Mouse (Mus musculus) embryo, embryonic 10.5 days (tissue): Measurements from ENCODE around the gene Stard13.

Source experiments
- DNase-seq: peaks from one replicate; pipeline ENCODE4 v3.0.0-alpha.2; 2015; ENCODE audit warnings: low spot score

Gene Stard13

GRCm38 (mm10) chr5:151059772-151060171, 173.9 kb downstream of the Stard13 start:
- no peak for DNase-seq

GRCm38 (mm10) chr5:151059352-151059751, 174.3 kb downstream of the Stard13 start:
- no peak for DNase-seq

- DNase-seq, result no peak
Measured at GRCm38 (mm10) chr5:151057716-151058115, 175.9 kb downstream of the Stard13 start.

GRCm38 (mm10) chr5:151056920-151057294, 176.7 kb downstream of the Stard13 start:
- DNase-seq, result peak; percentile 36

DNA sequence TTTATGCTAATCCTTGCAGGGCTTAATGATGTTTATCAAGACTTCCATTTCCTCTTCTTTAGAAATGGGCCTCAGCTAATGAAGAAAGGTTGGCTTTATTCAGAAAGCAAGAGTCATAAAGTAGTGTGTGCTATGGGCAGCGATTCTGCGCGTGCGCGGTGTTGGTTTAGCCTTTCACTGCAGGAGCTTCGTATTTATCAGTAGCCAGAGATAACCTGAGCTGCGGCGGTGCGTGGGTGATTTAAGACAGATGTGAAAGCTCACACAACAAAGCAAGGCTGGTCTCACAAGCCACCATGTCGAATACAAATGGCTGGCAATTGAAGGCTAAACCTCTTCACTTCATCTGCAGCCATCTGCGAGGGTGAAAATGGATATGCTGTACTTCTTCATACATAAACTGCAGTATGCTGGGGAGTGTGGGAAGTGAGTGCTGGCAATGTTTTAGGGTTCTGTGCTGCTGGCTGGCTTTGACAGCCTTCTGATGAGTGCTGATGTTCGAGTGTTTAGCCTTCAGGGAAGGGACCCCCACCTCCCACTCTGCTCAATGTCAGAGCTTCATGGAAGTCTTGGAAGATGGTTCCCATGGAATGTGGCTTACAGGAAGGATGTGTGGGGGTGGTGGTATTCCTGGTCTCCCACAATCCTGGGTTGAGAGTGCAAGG, 177.2 kb downstream of the Stard13 start:
- peak; percentile 46 for DNase-seq

GRCm38 (mm10) chr5:151055426-151056090, 178.1 kb downstream of the Stard13 start:
- no peak for DNase-seq

GRCm38 (mm10) chr5:151054743-151055114, 178.9 kb downstream of the Stard13 start:
- no peak for DNase-seq

GRCm38 (mm10) chr5:151054100-151054742, 179.4 kb downstream of the Stard13 start:
- DNase-seq, result peak; percentile 57

DNA sequence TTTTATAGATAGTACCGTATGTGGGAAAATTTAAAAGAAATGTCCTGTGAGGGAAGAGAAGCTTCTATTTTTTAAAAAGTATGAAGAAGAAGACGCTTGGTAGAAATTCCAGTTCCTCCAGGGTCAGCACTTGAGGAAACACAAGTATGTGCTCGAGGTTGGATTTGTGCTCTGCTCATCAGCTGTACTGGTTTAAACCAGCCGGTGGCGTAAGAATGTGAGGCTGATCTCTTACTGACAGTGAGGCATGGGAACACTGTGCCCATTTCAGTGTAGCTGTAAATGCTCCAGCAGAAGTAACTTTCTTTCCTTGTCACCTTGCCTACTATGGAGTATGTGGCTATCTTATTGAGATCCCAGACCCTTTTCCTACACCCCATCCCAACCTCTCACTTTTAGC, 180.4 kb downstream of the Stard13 start:
- DNase-seq, result no peak

- DNase-seq, result no peak
Measured at GRCm38 (mm10) chr5:151052331-151052730, 181.3 kb downstream of the Stard13 start.

DNA sequence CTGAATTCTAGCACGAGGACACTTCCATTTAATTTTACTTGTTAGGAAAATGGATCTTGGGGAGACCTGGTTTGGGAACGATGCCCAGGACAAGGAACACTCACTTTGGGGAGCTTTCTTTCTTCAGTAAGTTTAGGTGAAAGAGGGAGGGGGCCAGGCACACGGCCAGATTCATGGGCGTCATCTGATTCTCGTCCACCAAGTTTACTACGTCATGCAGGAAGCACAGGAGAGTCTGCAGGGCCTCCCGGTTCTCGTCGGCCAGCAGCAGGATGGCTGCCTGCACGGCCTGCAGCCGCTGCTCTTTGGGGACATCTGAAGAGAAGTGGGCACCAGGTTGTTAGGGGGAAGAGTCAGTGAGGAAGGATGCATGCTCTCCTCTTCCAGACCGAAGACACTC, 186.1 kb downstream of the Stard13 start:
- no peak for DNase-seq

DNA sequence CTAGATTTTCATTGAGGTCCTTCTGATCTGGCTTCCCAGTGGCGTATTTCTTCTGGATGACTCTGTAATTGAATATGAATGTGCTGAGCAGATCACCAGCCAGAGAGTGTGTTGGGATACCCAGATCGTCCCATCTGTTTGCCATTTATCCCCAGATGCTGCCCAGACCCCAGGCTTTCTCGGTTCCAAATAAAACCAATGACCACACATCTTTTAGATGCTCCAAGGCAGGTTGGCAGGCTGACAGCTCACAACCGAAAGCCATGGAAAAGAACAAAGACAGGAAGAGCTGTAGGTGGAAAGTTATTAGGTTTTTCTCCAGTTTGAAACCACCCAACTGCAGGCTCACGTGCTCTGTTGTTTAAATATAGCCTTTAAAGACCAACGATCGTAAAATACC, 186.7 kb downstream of the Stard13 start:
- DNase-seq, result peak; percentile 56

GRCm38 (mm10) chr5:151046131-151046530, 187.5 kb downstream of the Stard13 start:
- no peak for DNase-seq

DNA sequence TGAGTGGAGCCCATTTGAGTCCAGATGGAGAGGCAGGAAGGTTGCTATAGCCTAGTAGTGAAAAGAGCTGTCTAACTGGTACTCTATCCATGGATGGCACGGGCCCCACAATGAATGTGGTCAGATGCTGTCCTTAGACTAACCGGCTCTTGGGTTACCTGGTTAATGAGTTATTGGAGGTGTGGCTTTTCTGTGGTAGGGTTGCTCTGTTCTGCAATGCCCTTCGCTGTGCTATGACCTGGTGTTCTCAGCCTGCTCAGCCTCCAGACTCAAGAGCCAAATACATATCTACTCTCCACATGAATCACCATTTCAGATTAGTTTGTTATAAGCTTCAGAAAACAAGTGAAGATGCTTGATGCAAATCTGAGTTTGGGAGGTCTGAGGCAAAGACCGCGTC, 190.7 kb downstream of the Stard13 start:
- DNase-seq, result no peak

DNA sequence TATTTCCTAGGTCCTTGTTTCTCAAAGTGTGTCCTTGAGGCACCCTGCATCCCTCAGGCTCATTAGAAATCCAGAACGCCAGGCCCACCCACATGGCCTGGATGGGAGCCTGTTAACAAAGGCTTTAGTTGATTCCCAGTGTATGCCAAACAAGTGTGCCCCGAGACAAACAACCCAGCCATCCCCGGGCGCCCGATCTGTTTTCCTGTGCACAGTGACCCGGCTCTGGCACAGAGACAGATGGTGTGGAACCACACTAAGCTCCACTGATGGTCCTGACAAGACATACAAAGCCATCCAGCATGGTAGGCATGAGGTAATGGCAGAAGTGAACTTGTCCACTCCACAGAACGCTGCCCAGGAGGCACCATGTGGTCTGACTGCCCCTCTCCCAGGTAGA, 195.8 kb downstream of the Stard13 start:
- no peak for DNase-seq

GRCm38 (mm10) chr5:151034715-151035512, 198.7 kb downstream of the Stard13 start:
- no peak for DNase-seq

- no peak for DNase-seq
Measured at GRCm38 (mm10) chr5:151028906-151029305, 204.7 kb downstream of the Stard13 start.

DNA sequence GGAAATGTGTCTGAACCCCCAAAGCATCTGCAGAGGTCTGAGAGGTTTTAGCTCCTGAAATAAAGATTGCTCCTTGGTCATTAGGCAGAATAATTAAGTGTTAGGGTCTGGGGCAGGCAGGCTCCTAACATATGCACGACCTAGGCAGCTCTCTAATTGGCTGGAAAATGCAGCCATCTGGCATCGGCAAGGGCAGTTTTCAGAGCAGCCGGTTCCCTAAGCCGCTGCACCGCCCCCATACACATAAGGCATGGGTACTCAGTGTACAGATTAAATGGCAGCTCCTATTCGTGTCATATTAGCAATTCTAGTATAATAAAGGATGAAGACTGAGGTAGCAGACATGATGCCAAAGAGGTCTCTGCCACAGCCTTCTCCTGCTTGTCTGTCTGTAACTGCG, 206.5 kb downstream of the Stard13 start:
- peak; percentile 47 for DNase-seq

GRCm38 (mm10) chr5:151026069-151026468, 207.6 kb downstream of the Stard13 start:
- DNase-seq, result no peak

DNA sequence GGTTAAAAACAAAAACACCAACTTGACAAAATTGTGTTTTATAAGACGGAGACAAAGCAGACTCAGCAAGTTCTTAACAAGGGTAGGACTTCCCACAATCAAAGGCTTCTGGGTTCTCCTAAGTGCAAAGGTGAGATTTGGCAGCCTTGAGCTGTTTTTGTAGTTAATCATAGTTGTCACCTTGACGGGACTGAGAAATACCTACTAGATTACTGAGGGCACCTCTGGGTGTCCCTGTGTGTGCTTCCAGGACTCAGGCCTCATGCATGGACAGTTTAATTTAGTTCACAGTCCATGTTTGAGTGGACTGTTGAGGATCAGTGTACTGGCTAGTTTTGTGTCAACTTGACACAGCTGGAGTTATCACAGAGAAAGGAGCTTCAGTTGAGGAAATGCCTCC, 209.2 kb downstream of the Stard13 start:
- no peak for DNase-seq

DNA sequence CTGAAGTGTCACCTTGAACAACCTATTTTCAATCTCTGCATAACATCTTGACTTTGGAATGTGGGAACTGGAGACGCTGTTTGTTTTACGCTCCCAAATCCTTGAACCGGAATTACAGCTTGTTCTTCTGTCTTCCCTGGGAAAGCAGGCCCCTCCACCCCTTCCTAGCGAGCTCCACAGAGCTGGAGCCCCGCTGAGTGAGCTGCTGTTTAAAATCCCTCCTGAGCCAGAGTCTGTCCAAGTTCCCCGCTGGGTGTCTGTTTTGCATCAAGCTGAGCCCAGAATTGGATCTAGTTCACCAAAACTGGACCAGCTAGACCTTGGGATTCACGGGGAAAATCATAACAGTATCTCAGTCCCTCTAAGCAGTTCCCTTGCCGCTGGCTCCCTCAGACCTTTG, 210.2 kb downstream of the Stard13 start:
- peak; percentile 58 for DNase-seq

- DNase-seq, result no peak
Measured at GRCm38 (mm10) chr5:151022939-151023338, 210.7 kb downstream of the Stard13 start.

DNA sequence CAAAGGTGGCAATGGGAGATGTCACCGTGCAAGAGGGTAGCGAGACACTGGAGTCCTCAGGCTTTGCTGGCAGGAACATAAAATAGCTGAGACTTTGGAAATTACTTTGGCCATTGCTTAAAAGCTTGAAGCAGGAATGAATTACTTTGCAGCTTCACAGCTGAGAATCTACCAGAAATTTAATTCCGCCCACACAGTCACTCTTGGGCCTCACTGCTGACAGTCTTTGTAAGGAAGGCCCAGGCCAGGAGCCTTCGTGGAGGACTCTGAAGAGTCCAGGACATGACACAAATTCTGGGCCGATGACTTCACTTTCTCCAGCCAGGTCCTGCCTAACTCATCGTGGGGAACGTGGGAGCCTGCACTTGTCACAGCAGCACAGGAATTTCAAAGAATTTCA, 211.6 kb downstream of the Stard13 start:
- no peak for DNase-seq
